Mouse (Mus musculus): ENCODE results near the gene Rasa3. TPM values are rescaled to one million over a fixed set of nuclear protein-coding genes. Genes with fewer than 3 reads are reported as not detected.

Rasa3 gene
- polyA plus RNA-seq, 1 experiment from 2014 or later = 37.4 TPM

DNA sequence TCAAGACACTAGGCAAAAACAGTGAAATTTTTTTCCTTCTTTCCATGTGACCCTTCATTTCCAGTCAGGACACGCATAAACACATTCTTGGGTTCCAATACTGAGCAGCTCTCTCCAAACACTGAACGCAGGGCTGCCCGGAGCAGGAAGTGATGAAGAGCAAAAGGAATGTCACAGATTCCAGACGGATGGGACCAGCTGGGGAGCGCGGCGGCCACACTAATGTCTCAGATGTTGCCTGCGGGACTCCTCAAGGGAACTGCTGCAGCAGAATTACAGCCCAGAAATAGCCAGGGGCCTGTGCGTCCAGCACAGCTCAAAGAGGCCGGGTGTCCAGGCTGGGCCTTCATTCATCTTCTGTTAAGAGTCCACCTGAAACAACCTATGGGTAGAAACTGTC lies 9.0 kb downstream of the Rasa3 start:
- WGBS = 27% methylated on average over 10 of the region's 10 CpGs
- Histone ChIP-seq H3K4me2 (replicated peaks) (no peak overlapping the region; the same call in 1 of the 2 replicates), H3K9me3 (replicated peaks) (no peaks in the 10 kb centered on the region), H3K9ac (no peak overlapping the region), H3K27ac (replicated peaks) (peak overlapping the region; percentile 75), H3K36me3 (no peaks in the 10 kb centered on the region), H3K4me1 (peaks cover 71% of the 10 kb centered on the region), H3K4me3 (replicated peaks) (no peak overlapping the region), H3K27me3 (no peaks in the 10 kb centered on the region)
- peak; percentile 72 for ATAC-seq (ENCODE audit: insufficient number of reproducible peaks, low FRiP score, low TSS enrichment, low read depth)

DNA sequence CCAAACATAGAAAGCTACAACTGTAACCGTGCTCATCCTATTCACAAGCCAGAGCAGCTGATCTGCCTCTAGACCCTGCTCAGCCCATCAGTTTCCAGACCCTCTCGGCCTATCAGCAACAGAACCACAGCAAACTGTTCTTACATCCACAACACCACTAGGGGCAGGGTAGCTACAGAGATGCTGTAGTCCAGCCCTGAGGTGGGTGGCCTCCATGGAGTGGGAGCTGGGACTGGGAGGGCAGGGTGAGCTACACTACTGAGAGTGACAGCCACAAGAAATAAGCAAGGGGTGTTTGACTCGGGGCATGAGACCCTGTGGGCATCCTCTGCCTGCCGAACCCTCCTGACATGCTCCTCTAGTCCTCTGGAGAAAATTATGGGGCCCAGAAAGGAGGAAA lies 9.5 kb downstream of the Rasa3 start:
- H3K9ac ChIP-seq = no peak overlapping the region
- no peaks in the 10 kb centered on the region for H3K9me3 ChIP-seq (replicated peaks)
- H3K4me3 ChIP-seq (replicated peaks) = no peak overlapping the region
- no peak for ATAC-seq (ENCODE audit: insufficient number of reproducible peaks, low FRiP score, low TSS enrichment, low read depth)
- peaks cover 67% of the 10 kb centered on the region for H3K4me1 ChIP-seq
- H3K27me3 ChIP-seq = no peaks in the 10 kb centered on the region
- H3K27ac ChIP-seq (replicated peaks) = peak overlapping the region; percentile 75
- no peak overlapping the region; the same call in 1 of the 2 replicates for H3K4me2 ChIP-seq (replicated peaks)
- WGBS = 51% methylated on average over 4 of the region's 4 CpGs
- H3K36me3 ChIP-seq = no peaks in the 10 kb centered on the region

DNA sequence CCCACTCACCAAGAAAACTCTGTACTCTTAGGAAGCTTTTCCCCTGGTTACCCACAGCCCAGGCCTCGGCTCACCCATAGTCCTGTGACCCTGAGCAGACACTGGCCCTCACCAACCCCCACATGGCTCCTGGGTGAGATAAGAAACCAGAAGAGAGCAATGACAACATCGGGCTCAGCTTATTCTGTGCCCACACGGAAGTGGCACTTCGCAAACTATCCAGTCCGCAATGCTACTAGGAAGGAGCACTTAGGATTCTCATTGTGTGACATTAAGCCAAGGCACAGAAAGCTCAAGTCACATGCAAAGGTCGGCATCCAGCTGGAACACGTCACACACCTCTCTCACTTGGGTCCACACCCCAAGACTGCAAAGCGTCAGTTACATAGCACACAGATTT lies 11.5 kb downstream of the Rasa3 start:
- Histone ChIP-seq H3K27ac (replicated peaks) (no peak overlapping the region), H3K4me3 (replicated peaks) (no peak overlapping the region), H3K27me3 (no peaks in the 10 kb centered on the region), H3K4me2 (replicated peaks) (no peak overlapping the region), H3K9me3 (replicated peaks) (no peaks in the 10 kb centered on the region), H3K9ac (no peak overlapping the region), H3K4me1 (peaks cover 60% of the 10 kb centered on the region), H3K36me3 (no peaks in the 10 kb centered on the region)
- 69% methylated on average over 8 of the region's 8 CpGs for WGBS
- ATAC-seq (ENCODE audit: insufficient number of reproducible peaks, low FRiP score, low TSS enrichment, low read depth) = no peak

DNA sequence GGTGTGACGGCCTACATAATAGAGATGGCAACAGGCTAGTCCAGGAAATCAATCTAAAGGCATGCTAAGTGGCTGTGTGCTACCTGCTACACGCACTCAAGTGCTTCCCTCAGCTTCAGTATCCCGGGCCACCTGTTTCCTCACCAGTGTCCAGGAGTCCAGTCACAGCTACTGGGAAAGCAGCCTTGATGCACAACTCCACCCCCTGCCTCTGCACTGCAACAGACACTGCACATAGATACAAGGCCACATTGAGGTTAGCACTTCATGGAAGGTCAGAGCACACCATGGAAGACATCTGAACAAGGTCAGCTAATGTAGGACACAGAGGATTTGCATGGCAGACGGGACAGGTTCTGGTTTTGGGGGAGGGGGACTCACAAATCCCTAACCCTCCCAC lies 11.9 kb downstream of the Rasa3 start:
- Histone ChIP-seq H3K4me2 (replicated peaks) (no peak overlapping the region), H3K4me1 (peaks cover 59% of the 10 kb centered on the region), H3K4me3 (replicated peaks) (no peak overlapping the region), H3K27ac (replicated peaks) (no peak overlapping the region), H3K27me3 (no peaks in the 10 kb centered on the region), H3K36me3 (no peaks in the 10 kb centered on the region), H3K9ac (no peak overlapping the region), H3K9me3 (replicated peaks) (no peaks in the 10 kb centered on the region)
- ATAC-seq (ENCODE audit: insufficient number of reproducible peaks, low FRiP score, low TSS enrichment, low read depth) = no peak
- 79% methylated on average over 4 of the region's 4 CpGs for WGBS

DNA sequence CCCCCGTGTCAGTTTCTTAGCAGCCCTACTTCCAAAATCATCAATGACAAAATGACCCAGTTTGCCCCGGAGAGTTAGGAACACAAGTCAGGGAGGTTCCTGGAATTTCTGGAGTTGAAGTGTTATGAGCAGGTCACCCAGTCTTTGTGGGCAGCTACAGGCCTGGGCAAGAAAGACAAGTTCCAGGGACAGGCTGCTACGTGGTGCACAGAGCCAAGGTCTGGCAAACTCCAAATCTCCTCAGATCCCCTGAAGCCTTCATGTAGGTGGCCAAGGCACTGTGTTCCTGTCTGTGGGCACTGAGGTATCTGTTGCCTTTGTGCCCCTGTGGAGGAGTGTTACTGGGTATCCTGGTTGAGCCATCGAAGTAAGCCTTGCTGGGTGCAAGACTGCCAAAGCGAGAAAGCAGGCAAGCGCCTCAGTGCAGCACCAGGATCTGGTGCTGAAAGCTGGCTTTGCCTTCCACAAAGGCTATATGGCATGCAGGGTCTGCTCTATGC lies 12.6 kb downstream of the Rasa3 start:
- H3K36me3 ChIP-seq = no peaks in the 10 kb centered on the region
- H3K4me3 ChIP-seq (replicated peaks) = no peak overlapping the region
- H3K27me3 ChIP-seq = no peaks in the 10 kb centered on the region
- no peak overlapping the region for H3K4me2 ChIP-seq (replicated peaks)
- peaks cover 52% of the 10 kb centered on the region for H3K4me1 ChIP-seq
- no peaks in the 10 kb centered on the region for H3K9me3 ChIP-seq (replicated peaks)
- no peak overlapping the region for H3K9ac ChIP-seq
- ATAC-seq (ENCODE audit: insufficient number of reproducible peaks, low FRiP score, low TSS enrichment, low read depth) = no peak
- H3K27ac ChIP-seq (replicated peaks) = no peak overlapping the region
- WGBS = 70% methylated on average over 6 of the region's 6 CpGs

DNA sequence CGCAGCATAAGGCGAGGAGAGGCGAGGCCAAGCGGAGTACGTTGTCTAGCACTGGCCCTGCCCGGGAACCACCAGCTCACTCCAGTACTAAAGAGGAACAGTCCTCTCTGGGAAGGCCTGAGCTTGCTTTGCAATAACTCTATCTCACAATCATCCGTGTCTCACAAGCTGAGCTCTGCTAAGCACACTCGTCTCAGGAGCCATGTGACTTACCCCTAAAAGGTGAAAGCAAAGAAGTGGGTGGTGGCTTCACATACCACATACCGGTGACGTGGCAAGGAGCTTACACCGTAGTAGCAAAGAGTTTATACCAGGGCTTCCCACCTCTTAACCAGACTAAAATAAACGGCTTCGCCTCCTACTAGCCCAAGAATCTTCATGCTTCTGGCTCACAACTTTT lies 17.1 kb downstream of the Rasa3 start:
- 82% methylated on average over 13 of the region's 13 CpGs for WGBS
- Histone ChIP-seq H3K36me3 (no peaks in the 10 kb centered on the region), H3K27me3 (no peaks in the 10 kb centered on the region), H3K4me2 (replicated peaks) (no peak overlapping the region), H3K9me3 (replicated peaks) (no peaks in the 10 kb centered on the region), H3K27ac (replicated peaks) (no peak overlapping the region), H3K4me3 (replicated peaks) (no peak overlapping the region), H3K9ac (no peak overlapping the region), H3K4me1 (peaks cover 16% of the 10 kb centered on the region)
- ATAC-seq (ENCODE audit: insufficient number of reproducible peaks, low FRiP score, low TSS enrichment, low read depth) = no peak

DNA sequence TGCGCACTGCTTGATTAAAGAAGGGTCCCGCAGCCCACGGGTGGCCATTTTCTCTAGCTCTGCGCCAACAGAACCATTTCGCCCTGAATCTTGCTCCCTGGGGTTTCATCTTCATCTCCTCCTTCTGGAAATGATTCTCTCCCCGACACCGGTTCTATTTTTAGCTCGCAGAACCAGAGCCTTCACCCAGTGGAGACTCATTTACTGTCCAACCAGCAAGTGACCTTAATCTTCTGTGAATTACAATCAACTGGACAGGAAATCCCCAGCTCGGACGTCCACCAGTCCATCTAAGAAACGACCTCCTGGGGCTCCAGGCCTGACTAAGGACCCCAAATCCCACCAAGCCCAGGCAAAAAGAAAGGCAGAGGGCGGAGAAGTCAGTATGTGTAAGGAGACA lies 19.9 kb downstream of the Rasa3 start:
- H3K4me1 ChIP-seq = 0 out of 2 replicates have a peak, but pooled peaks cover 10% of the 10 kb centered on the region
- H3K9ac ChIP-seq = no peak overlapping the region
- no peaks in the 10 kb centered on the region for H3K36me3 ChIP-seq
- no peak for ATAC-seq (ENCODE audit: insufficient number of reproducible peaks, low FRiP score, low TSS enrichment, low read depth)
- H3K27me3 ChIP-seq = no peaks in the 10 kb centered on the region
- no peak overlapping the region for H3K4me3 ChIP-seq (replicated peaks)
- no peaks in the 10 kb centered on the region for H3K9me3 ChIP-seq (replicated peaks)
- 70% methylated on average over 12 of the region's 12 CpGs for WGBS
- no peak overlapping the region for H3K27ac ChIP-seq (replicated peaks)
- no peak overlapping the region for H3K4me2 ChIP-seq (replicated peaks)

DNA sequence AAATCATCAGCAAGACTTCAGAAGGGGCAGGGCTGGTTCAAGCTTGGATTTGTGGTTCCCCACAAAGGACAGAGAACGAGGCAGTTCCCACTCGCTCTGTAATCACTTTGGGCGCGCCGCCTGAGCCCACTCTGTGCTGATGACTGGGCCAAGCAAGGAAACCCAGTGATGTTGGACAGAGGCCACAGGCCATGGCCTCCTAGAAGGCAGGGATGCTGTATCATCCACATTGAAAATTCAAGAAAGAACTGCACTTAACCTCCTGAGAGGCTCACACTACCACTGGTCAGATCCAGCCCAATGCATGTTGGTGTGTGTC lies 22.4 kb downstream of the Rasa3 start:
- Histone ChIP-seq H3K27ac (replicated peaks) (no peak overlapping the region), H3K4me1 (peaks cover 18% of the 10 kb centered on the region; the same call in 1 of the 2 replicates), H3K9me3 (replicated peaks) (no peaks in the 10 kb centered on the region), H3K4me3 (replicated peaks) (no peak overlapping the region), H3K9ac (no peak overlapping the region), H3K36me3 (no peaks in the 10 kb centered on the region), H3K27me3 (no peaks in the 10 kb centered on the region), H3K4me2 (replicated peaks) (no peak overlapping the region)
- ATAC-seq (ENCODE audit: insufficient number of reproducible peaks, low FRiP score, low TSS enrichment, low read depth) = peak; percentile 81
- WGBS = 80% methylated on average over 5 of the region's 5 CpGs

DNA sequence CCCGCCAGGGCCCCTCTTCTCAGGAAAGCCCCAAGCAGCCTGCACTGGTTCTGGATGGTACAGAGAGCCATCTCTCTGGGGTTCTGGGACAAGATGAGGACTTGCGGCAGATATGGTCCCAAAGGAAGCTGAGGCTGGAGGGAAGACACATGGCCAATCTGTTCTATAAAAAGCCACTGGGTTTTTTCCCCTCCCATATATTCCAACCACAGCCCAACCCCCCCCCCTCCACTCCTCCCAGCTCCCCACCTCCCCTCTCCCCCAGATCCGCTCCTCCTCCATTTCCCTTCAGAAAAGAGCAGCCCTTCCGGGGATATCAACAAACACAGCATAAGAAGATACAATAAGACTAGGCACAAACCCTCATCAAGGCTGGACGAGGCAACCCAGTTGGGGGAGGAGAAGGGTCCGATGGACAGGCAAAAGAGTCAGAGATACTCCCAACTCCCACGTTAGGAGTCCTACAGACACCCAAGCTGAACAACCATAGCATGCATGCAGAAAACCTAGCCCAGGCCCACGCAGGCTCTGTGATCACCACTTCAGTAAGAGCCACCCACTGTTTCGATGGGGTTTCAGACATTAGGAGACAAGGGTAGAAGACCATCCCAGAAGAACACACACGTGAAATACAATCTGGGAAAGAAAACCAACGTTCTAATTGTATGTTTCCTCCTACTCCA lies 22.9 kb downstream of the Rasa3 start:
- Histone ChIP-seq H3K27ac (replicated peaks) (peak overlapping the region; percentile 51), H3K4me1 (peaks cover 19% of the 10 kb centered on the region; the same call in 1 of the 2 replicates), H3K4me2 (replicated peaks) (no peak overlapping the region), H3K9ac (no peak overlapping the region), H3K9me3 (replicated peaks) (no peaks in the 10 kb centered on the region), H3K36me3 (no peaks in the 10 kb centered on the region), H3K27me3 (no peaks in the 10 kb centered on the region), H3K4me3 (replicated peaks) (no peak overlapping the region)
- WGBS = 70% methylated on average over 11 of the region's 11 CpGs
- ATAC-seq (ENCODE audit: insufficient number of reproducible peaks, low FRiP score, low TSS enrichment, low read depth) = peak; percentile 67

DNA sequence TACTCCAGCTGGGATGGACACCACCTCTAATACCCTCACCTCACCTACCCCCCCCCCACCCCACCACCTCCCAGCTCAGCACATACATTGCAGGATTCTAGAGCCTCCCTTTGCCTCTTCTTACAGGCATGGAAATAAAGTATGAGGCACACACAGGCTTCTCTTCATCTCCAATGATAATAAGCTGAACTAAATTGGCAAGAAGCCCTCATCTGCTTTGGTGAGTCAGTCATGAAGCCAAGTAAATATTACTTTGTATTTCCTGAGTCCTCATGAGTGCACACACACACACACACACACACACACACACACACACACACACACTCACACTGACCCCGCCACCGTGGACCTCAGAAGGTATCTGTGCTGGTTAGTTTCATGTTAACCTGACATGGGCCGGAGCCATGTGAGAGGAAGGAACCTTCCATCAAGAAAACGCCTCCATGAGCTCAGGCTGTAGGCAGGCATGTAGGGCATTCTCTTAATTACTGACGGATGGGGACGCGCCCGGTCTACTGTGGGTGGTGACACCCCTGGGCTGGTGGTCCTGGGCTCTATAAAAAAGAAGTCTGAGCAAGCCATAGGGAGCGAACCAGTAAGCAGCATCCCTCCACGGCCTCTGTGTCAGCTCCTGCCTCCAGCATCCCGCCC lies 26.7 kb downstream of the Rasa3 start:
- Histone ChIP-seq H3K9me3 (replicated peaks) (no peaks in the 10 kb centered on the region), H3K27me3 (no peaks in the 10 kb centered on the region), H3K36me3 (no peaks in the 10 kb centered on the region), H3K9ac (no peak overlapping the region), H3K4me1 (peaks cover 37% of the 10 kb centered on the region), H3K4me2 (replicated peaks) (no peak overlapping the region), H3K27ac (replicated peaks) (no peak overlapping the region), H3K4me3 (replicated peaks) (no peak overlapping the region)
- 86% methylated on average over 11 of the region's 11 CpGs for WGBS
- ATAC-seq (ENCODE audit: insufficient number of reproducible peaks, low FRiP score, low TSS enrichment, low read depth) = no peak

DNA sequence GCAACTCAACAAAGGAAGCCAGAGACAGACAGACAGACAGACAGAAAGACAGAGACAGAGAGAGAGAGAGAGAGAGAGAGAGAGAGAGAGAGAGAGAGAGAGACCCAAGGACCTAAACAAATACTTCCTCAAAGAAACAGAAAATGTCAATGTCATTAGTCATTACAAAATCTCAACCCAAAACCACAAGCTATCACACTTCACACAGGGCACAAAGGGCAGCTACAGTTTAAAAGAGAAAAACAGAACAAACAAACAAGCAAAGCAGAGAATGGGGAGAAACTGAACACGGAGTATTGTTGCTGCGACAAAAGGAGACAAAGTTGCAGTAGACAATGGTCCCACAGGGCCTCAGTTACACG lies 28.3 kb downstream of the Rasa3 start:
- H3K27ac ChIP-seq (replicated peaks) = 0 out of 2 replicates have a peak overlapping the region, but pooled peaks have one; percentile 22
- WGBS = 33% methylated on average over 3 of the region's 3 CpGs
- no peak for ATAC-seq (ENCODE audit: insufficient number of reproducible peaks, low FRiP score, low TSS enrichment, low read depth)

More for the DNA sequence above, 28.3 kb downstream of the Rasa3 start:
- Histone ChIP-seq H3K4me2 (replicated peaks) (no peak overlapping the region), H3K27me3 (no peaks in the 10 kb centered on the region), H3K4me3 (replicated peaks) (no peak overlapping the region), H3K9ac (no peak overlapping the region), H3K9me3 (replicated peaks) (no peaks in the 10 kb centered on the region), H3K4me1 (peaks cover 48% of the 10 kb centered on the region), H3K36me3 (no peaks in the 10 kb centered on the region)
